Mouse (Mus musculus): ENCODE measurements around the gene Aaed1. TPM values are rescaled to one million over a fixed set of nuclear protein-coding genes. Genes with fewer than 3 reads are reported as not detected.

The Aaed1 gene
- polyA plus RNA-seq, 1 experiment = 41.0 TPM

DNA sequence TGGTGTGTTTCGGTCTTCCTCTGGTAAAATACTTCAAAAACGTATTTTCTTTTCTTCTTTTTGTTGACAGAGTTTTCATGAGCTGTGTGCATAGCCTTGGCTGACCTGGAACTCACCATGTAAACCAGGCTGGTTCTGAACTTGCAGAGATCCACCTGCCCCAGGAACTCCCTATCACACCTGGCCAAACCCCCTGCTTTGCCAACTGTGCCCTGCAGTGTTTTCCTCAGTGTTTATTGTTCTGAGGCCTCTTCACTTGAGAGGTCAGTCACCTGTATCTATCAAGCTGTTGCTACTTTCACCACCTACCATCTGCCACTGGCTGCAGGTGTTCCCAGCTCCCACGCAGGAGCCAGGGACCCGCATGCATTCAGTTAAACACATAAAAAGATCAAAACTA is 85.8 kb downstream of the Aaed1 start:
- H3K27ac ChIP-seq (ENCODE audit: insufficient read depth, low read length) = no peak overlapping the region
- TF ChIP-seq POLR2A (IDR thresholded peaks at IDR 0.05; ENCODE audit: low read depth, low read length) (no peak), CTCF (IDR thresholded peaks at IDR 0.05; ENCODE audit: borderline replicate concordance, insufficient read depth, low read length) (no peak)

GRCm38 (mm10) chr13:64225738-64226137 is 86.8 kb downstream of the Aaed1 start:
- no peak overlapping the region for H3K27ac ChIP-seq (ENCODE audit: insufficient read depth, low read length)
- H3K4me1 ChIP-seq (ENCODE audit: control insufficient read depth, insufficient read depth, low read length) = no peaks in the 10 kb centered on the region
- TF ChIP-seq CTCF (IDR thresholded peaks at IDR 0.05; ENCODE audit: borderline replicate concordance, insufficient read depth, low read length) (no peak), POLR2A (IDR thresholded peaks at IDR 0.05; ENCODE audit: low read depth, low read length) (no peak)

More for the DNA sequence above, 85.8 kb downstream of the Aaed1 start:
- Histone ChIP-seq H3K4me3 (ENCODE audit: insufficient read depth, low read length) (no peak overlapping the region), H3K4me1 (ENCODE audit: control insufficient read depth, insufficient read depth, low read length) (no peaks in the 10 kb centered on the region)

More at GRCm38 (mm10) chr13:64225738-64226137, 86.8 kb downstream of the Aaed1 start:
- no peak overlapping the region for H3K4me3 ChIP-seq (ENCODE audit: insufficient read depth, low read length)

Other genes with a start within 250 kb of the Aaed1 start
- gene Hsd17b3, start 223.5 kb downstream of the Aaed1 start, polyA plus RNA-seq (2011; ENCODE audit: insufficient read length, low read depth, missing spikeins) = not detected in 2 replicates
- 12.8 and 14.1 TPM in 2 replicates for gene Slc35d2, start 183.3 kb downstream of the Aaed1 start, polyA plus RNA-seq (2011; ENCODE audit: insufficient read length, low read depth, missing spikeins)
- 18.6 and 21.2 TPM in 2 replicates for gene Zfp367, start 159.5 kb downstream of the Aaed1 start, polyA plus RNA-seq (2011; ENCODE audit: insufficient read length, low read depth, missing spikeins)
- 25.6 and 26.5 TPM in 2 replicates for gene Habp4, start 150.9 kb downstream of the Aaed1 start, polyA plus RNA-seq (2011; ENCODE audit: insufficient read length, low read depth, missing spikeins)
- gene Cdc14b, start 37.4 kb downstream of the Aaed1 start, polyA plus RNA-seq (2011; ENCODE audit: insufficient read length, low read depth, missing spikeins) = 18.5 and 20.1 TPM in 2 replicates
- gene Ctsl, start 58.2 kb upstream of the Aaed1 start, polyA plus RNA-seq (2011; ENCODE audit: insufficient read length, low read depth, missing spikeins) = 713 and 939 TPM in 2 replicates
- 4.5 and 7.0 TPM in 2 replicates for gene Cdk20, start 119.6 kb upstream of the Aaed1 start, polyA plus RNA-seq (2011; ENCODE audit: insufficient read length, low read depth, missing spikeins)
- gene Fam240b, start 185.1 kb upstream of the Aaed1 start, polyA plus RNA-seq (2011; ENCODE audit: insufficient read length, low read depth, missing spikeins) = not detected in 2 replicates